Mouse (Mus musculus) brain, embryonic 14.5 days (tissue): ENCODE results near the gene Pgpep1. TPM values are rescaled to one million over a fixed set of nuclear protein-coding genes. Genes with fewer than 3 reads are reported as not detected.
A peak's percentile ranks its signal among the peaks of the same experiment; 100 is the strongest.

Experiments
- DNase-seq: peaks from one replicate; pipeline ENCODE4 v3.0.0-alpha.2; 2011; ENCODE audit warnings: low read depth
- CTCF ChIP-seq: fragments of 200-500 bp; IDR thresholded peaks from 2 replicates; pipeline ENCODE4 v1.5.1; 2012; ENCODE audit warnings: inconsistent platforms, mild to moderate bottlenecking, moderate library complexity, borderline replicate concordance; ENCODE audit not compliant: insufficient read depth, insufficient read length; ENCODE audit errors: extremely low read depth
- POLR2A ChIP-seq: fragments of 200-500 bp; IDR thresholded peaks from 2 replicates; pipeline ENCODE4 v1.6.1; 2012; ENCODE audit warnings: mild to moderate bottlenecking, inconsistent platforms, borderline replicate concordance; ENCODE audit not compliant: poor library complexity, insufficient read depth, insufficient read length, severe bottlenecking; ENCODE audit errors: extremely low read depth
- polyA plus RNA-seq: library from polyadenylated mRNA; depleted of rRNA; stranded (reverse); fragments of >200 nt; gene quantifications from 2 replicates; pipeline ENCODE4 v1.2.3, GENCODE M21; 2012

The Pgpep1 gene
- polyA plus RNA-seq, 1 experiment: 83.7 TPM

DNA sequence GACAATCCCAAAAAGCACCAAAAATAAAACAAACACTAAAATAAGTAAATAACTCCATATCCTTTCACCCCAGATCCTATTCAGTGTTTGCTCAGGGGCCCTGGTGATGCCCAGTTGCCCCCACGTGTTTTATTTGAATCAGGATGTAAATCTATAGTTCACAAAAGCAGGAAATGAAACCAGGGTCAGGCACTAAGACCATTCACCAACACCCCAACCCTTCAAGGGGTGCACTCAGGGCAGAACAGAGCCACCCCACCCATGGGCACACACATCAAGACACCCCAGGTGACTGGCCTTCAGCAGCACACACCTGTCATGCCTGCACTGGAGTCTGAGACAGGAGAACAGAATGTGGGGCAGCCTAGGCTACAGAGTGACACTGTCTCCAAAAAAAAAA, 6.1 kb downstream of the Pgpep1 start:
- no peak for DNase-seq
- no peak for TF ChIP-seq CTCF
- TF ChIP-seq POLR2A: no peak

DNA sequence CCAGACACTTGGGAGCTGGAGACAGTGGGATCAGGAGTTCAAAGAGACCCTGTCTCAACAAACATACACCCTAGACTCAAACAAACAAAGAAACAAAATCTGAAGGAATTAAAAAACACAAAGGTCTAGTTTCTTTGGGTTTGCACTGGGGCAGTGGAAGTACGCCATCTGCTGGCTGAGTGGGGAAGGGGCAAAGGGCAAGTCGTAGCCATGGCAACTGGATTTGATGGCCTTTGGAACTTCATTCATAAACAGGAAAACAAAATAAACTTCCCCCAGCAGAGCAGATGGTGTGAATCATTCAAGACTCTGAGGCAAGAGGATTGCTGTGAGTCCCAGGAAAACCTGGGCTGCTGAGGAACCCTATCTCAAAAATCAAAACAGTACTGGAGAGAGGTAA, 7.0 kb downstream of the Pgpep1 start:
- peak; percentile 49 for DNase-seq
- TF ChIP-seq POLR2A (no peak), CTCF (peak; percentile 65)

DNA sequence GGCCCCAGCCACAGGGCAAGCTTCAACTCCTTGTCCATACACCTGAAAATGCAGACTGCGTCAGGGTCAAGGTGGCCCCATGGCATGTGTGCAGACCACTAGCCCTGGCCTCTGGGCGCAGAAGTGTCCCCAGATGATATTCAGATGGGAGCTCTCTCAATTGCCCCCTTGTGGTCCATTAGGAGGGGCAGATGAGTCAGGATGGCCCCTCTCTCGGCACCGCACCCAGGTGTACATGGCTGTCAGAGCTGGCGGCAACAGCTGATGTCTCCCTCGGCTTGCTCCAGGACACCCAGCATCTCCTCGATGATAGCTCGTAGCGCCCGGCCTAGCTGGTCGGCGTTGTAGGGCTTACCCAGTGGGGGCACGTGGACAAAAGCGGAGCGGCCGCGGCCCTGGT, 9.8 kb downstream of the Pgpep1 start:
- no peak for TF ChIP-seq POLR2A
- no peak for TF ChIP-seq CTCF
- no peak for DNase-seq

DNA sequence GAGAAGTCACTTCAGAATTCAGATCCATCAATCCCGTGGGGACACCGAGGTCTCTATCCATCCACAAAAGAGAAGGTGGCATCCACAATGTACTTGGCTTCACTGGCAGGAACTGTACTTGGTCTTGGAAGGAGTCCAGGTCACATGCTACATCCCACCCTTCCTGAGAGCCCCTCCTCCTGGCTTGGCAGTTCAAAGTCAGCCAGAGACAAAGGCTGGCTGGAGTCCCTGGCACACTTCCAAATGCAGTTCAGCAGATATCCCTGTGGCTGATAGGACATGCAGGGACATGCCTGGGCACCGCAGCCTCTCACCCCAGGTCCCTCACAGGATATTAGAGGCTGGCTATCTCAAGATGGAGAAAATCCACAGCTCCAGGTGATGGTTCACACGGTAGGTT, 10.9 kb downstream of the Pgpep1 start:
- TF ChIP-seq POLR2A: no peak
- TF ChIP-seq CTCF: no peak
- peak; percentile 96 for DNase-seq

DNA sequence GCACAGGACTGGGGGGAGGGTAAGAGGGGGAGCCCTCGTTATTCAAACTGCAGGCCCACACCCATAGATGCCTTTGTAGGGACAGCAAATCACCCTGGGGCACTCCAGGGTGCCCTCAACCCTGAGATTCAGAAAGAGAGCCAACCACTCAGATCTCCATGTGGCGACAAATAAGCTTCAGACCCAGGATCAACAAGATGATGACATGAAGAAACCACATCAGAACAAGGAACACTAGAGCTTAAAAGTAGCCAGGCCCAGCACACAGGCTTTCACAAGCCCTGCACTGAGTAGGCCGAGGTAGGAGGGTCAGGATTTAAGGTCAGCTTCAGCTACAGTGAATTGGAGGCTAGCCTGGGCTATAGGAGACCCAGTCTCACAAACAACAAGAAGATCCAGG, 11.3 kb downstream of the Pgpep1 start:
- DNase-seq: no peak
- no peak for TF ChIP-seq CTCF

DNA sequence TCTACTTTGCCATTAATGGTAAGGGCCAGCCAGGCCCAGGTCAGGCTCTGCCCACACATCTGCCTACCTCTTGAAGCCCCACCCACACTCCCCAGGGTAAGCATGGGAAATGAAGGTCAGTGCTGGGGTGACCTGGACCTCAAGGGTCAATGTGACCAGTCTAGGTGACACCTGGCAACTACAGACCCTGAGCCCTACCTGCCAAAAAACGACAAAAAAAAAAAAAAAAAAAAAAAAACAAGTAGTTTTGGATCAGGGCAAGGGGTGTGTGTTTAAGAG, 12.1 kb downstream of the Pgpep1 start:
- no peak for DNase-seq
- TF ChIP-seq POLR2A: no peak

DNA sequence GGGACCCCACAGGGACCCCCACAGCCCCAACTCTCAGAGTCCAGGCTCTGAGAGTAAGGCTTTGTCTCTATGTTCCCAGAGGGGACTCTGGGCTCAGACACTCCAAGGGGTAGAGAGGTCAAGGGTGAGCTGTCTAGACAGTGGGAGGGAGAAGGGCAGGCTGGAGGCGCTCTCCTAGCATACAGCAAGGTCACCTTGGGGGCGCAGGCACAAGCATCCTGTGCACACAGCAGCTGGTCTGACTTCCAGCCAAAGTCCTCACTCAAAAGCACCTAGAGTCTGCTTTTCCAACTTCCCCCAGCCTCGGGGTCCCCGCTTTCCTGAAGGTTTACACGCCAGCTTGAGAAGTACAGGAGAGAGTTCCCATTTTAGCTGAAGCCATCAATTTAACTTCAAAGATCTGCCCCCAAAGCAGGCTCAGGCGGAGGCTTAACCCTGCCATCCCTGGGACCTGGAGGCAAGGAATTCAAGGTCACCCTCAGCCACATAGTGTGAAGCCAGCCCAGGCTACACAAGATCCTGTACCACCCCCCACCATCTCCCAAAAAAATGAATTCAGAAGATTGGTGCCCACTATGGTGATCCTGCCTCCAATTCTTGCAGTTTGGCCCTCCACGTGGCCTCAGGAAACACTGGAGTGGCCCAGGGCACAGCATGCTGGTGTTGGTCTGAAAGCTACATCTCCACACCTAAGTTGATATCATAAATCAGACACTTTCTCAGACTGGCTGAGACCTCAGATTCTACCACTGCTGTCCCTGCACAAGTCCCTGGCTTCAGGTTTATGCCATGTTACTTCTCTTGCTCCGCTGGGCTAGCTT, 12.6 kb downstream of the Pgpep1 start:
- no peak for DNase-seq
- TF ChIP-seq POLR2A (no peak), CTCF (no peak)

DNA sequence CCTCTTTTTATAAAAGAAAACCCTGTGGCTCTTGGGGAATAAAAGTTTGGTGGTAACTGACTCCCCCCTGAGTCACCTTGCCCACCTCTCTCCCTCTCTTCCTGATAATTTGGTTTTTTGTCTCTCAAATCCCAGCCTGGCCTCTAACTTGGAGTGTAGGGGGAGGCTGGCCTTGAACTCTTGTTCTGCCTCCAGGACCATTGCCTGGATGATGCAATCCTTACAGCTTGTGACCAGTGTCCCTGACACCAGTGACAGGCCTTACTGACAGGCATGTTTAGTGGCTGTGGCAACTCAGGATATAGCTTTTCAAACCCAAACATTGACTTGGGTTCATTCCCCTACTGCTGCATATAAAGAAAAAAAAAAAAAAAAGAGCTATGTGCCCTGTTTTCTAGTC, 13.4 kb downstream of the Pgpep1 start:
- no peak for TF ChIP-seq POLR2A
- no peak for TF ChIP-seq CTCF

DNA sequence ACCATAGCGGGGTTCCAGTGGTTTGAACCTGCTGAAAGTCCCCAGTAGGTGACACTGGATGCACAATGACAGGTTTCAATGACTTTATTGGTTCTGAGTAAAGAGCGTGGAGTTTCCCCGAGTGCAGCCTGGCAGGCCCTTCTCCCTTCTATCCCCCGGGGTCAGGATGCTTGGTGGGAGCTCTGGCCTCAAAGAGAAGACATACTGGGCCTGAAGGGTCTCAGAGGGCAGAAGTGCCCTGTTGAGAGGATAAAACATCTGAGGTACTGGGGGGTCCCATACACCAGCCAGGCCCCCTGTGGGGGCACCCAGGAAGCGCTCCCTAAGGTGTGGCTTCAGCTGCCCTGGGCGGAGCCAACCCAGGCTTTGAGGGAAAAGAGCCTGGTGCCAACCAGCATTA, 13.8 kb downstream of the Pgpep1 start:
- TF ChIP-seq POLR2A (no peak), CTCF (no peak)
- no peak for DNase-seq

More for the DNA sequence above, 13.4 kb downstream of the Pgpep1 start:
- no peak for DNase-seq

DNA sequence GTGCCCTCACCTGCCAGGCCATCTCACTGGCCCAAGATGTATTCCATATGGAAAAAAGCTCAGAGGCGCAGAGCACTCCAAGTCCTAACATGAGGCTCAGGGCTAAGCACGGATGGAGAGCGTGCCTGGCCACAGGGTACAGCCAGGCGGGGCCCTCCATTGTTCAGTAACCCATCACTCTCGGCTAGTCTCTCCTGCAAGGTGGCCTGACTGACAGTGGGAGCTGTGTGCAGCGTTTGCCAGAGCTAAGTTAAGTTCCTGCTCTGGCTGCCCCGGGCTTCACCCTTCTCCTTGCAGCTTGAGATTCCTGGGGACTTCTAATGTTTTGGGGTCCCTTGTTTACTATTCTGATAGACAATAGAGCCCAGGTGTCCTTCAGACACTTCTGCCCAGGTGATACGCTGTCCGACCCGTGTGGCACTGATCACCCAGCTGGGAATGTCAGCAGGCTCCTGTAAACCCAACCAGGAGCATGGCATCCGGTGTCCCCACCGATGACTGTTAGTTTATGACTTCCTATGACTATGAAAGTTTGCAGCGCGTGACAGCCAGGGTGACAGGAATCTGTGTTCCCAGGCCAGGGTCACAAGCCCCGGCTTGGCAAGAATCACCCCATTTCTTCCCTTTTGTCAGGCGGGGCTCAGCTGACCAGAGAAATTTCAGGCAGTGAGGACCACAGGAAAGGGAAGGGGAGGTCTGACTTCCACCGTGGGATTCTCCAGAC, 14.5 kb downstream of the Pgpep1 start:
- DNase-seq: no peak
- no peak for TF ChIP-seq CTCF
- TF ChIP-seq POLR2A: no peak

DNA sequence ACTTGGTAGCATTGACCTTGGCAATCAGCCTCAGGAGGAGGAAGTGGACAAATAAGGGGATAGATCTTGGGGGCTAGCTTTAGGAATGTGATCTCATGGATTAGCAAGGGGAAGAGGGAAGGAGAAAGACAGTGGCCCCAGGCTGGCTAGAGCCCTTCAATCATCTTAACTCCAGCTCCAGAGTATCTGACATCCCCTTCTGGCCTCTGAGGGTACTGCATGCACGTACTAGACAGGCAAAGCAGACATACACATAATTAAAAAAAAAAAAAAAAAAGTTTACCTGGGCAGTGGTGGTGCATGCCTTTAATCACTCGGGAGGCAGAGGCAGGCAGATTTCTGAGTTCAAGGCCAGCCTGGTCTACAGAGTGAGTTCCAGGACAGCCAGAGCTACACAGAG, 16.1 kb downstream of the Pgpep1 start:
- TF ChIP-seq POLR2A (no peak), CTCF (peak; percentile 42; the same call in 1 of the 2 replicates)
- no peak for DNase-seq

DNA sequence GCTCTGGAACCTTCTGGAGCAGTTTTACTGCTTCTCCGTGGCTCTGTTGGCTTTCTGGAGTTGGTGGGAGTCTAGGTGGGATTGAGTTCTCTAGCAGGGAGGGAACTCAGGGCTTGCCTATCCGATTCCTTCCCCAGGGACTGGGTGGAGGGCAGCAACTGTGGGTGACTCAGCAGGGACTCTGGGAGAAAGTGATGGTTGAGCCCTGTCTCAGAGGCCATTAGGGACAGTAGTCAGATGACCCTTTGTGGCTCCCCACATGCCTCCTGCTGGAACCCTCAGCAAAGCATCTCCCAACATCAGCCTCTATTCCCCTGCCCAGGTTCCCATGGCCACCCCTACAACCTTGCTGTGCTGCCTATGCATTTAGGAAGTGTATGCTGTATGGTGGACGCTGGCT, 17.2 kb downstream of the Pgpep1 start:
- no peak for TF ChIP-seq CTCF
- no peak for TF ChIP-seq POLR2A
- DNase-seq: no peak

DNA sequence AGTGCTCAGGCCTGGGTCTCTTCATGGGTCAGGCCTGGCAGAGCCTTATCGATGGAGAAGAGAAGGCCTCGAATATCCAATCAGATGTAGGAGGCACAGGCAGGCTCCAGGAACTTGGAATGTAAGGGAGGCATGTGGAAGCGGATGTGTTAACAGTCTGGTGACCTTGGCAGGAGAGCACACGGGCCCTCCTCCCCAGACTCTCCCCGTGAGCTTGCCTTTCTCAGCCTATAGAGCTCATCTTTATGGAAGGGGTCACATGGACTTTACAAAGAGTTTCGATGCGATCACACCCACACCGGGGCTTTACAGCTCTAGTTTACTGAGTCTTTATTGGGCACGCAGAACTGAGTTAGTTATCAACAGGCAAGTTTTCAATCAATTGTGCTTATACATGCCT, 21.4 kb downstream of the Pgpep1 start:
- DNase-seq: no peak
- TF ChIP-seq POLR2A (no peak), CTCF (no peak)
